Comparison of ENCODE assay signal across 32 mouse cellular contexts in genomic region chr6:48679701-48680100, GRCm38 (mm10). TPM values are rescaled to one million over a fixed set of nuclear protein-coding genes. Genes with fewer than 3 reads are reported as not detected.
DNase-seq lines count a peak whose midpoint lies in the region; ATAC-seq and TF ChIP-seq lines count a peak whose summit lies in the region.
"Had no signal": no experiment of that assay in that cellular context is flagged by ENCODE, and none has a peak within 500 bp of the region (broad histone marks: within the 10 kb centered on the region; RNA-seq: fewer than 3 reads in every experiment).

No protein-coding gene starts in this region.

- no peak overlapping the region for H3K4me2 ChIP-seq in kidney, embryonic 16.5 days (replicated peaks; ENCODE audit: low read depth, low read length)
- H3K4me2 ChIP-seq: embryonic facial prominence, embryonic 13.5 days; heart, embryonic 15.5 days; hindbrain, embryonic 14.5 days; kidney, embryonic 15.5 days; limb, embryonic 12.5 days; liver, embryonic 15.5 days; lung, embryonic 15.5 days; midbrain, embryonic 15.5 days; neural tube, embryonic 12.5 days had no signal

- DNase-seq in spleen, adult 2 months (ENCODE audit: low read depth in 1 of 2, low spot score in 2 of 2) = no peak
- DNase-seq in spleen, postnatal 4 days (ENCODE audit: low spot score in 2 of 2) = no peak
- DNase-seq in lung, adult 18-20 months = no peak
- DNase-seq: adrenal gland, adult 8-10 months; cerebellum, adult 11 months; cerebellum, adult 9-11 months; embryo, embryonic 11 days; forebrain, postnatal 0 days; kidney, adult 18-20 months; kidney, postnatal 36 days; right cerebral cortex, postnatal 25 days; spleen, adult 18-20 months; thymus, postnatal 14 days had no signal

- peaks cover 25% of the 10 kb centered on the region for H3K4me1 ChIP-seq in spleen, adult 2 months (ENCODE audit: control insufficient read depth, insufficient read depth, insufficient read length)
- peaks cover 4% of the 10 kb centered on the region; the same call in 1 of the 2 replicates for H3K4me1 ChIP-seq in small intestine, adult 2 months (ENCODE audit: control insufficient read depth, insufficient read depth, insufficient read length, low read length)
- no peaks in the 10 kb centered on the region; the same call in 1 of the 2 replicates for H3K4me1 ChIP-seq in kidney, embryonic 16.5 days (ENCODE audit: insufficient read depth, low read length)
- H3K4me1 ChIP-seq: embryonic facial prominence, embryonic 13.5 days; limb, embryonic 12.5 days; lung, embryonic 15.5 days; neural tube, embryonic 12.5 days had no signal

- H3K9ac ChIP-seq in kidney, embryonic 16.5 days (replicated peaks; ENCODE audit: low read length) = no peak overlapping the region
- H3K9ac ChIP-seq: embryonic facial prominence, embryonic 13.5 days; forebrain, postnatal 0 days; heart, embryonic 15.5 days; hindbrain, embryonic 14.5 days; kidney, embryonic 15.5 days; limb, embryonic 12.5 days; liver, embryonic 15.5 days; lung, embryonic 15.5 days; midbrain, embryonic 15.5 days; neural tube, embryonic 12.5 days had no signal

- 51% methylated on average over 6 of the region's 6 CpGs for WGBS in spleen, adult 2 months
- 81% methylated on average over 6 of the region's 6 CpGs for WGBS in small intestine, adult 2 months
- WGBS in kidney, embryonic 16.5 days = 76% methylated on average over 6 of the region's 6 CpGs

- no peaks in the 10 kb centered on the region for H3K27me3 ChIP-seq in spleen, adult 2 months (ENCODE audit: control insufficient read depth, insufficient read depth, low read length)
- no peaks in the 10 kb centered on the region for H3K27me3 ChIP-seq in small intestine, adult 2 months (ENCODE audit: control insufficient read depth, insufficient read depth, low read length)
- H3K27me3 ChIP-seq in kidney, embryonic 16.5 days (ENCODE audit: insufficient read depth, low read length) = no peaks in the 10 kb centered on the region
- H3K27me3 ChIP-seq: embryonic facial prominence, embryonic 13.5 days; heart, embryonic 15.5 days; kidney, embryonic 15.5 days; limb, embryonic 12.5 days; liver, embryonic 15.5 days; lung, embryonic 15.5 days; midbrain, embryonic 15.5 days; neural tube, embryonic 12.5 days had no signal

- H3K4me3 ChIP-seq in spleen, adult 2 months (ENCODE audit: extremely low read depth, insufficient read depth, insufficient read length) = no peak overlapping the region
- no peak overlapping the region for H3K4me3 ChIP-seq in small intestine, adult 2 months (ENCODE audit: low read depth, low read length)
- no peak overlapping the region for H3K4me3 ChIP-seq in kidney, embryonic 16.5 days (ENCODE audit: low read length)
- H3K4me3 ChIP-seq: embryonic facial prominence, embryonic 13.5 days; heart, embryonic 10.5 days; heart, embryonic 15.5 days; kidney, embryonic 15.5 days; layer of hippocampus, adult 2 months; left cerebral cortex, adult 2 months; limb, embryonic 12.5 days; liver, embryonic 15.5 days; lung, embryonic 15.5 days; midbrain, embryonic 10.5 days; midbrain, embryonic 15.5 days; neural tube, embryonic 12.5 days had no signal

- peak; percentile 19 for ATAC-seq in CD4-positive, CD25-positive, alpha-beta regulatory T cell, adult 4 months
- ATAC-seq in activated CD4-positive, CD25-positive, alpha-beta regulatory T cell, adult 4 months = peak; percentile 25
- ATAC-seq in kidney, embryonic 16.5 days (ENCODE audit: low FRiP score, low TSS enrichment) = no peak
- ATAC-seq: forebrain, postnatal 0 days; midbrain, embryonic 15.5 days had no signal

- TF ChIP-seq POLR2A in spleen, adult 2 months (IDR thresholded peaks at IDR 0.05; ENCODE audit: low read depth, low read length) = no peak
- no peak for TF ChIP-seq POLR2A in small intestine, adult 2 months (IDR thresholded peaks at IDR 0.05; ENCODE audit: low read depth, low read length)

- H3K27ac ChIP-seq in spleen, adult 2 months (ENCODE audit: insufficient read depth, low read length) = peak overlapping the region; percentile 74
- H3K27ac ChIP-seq in small intestine, adult 2 months (ENCODE audit: insufficient read depth, low read depth, low read length) = peak overlapping the region; percentile 43; the same call in 1 of the 2 replicates
- no peak overlapping the region for H3K27ac ChIP-seq in kidney, embryonic 16.5 days (ENCODE audit: low read length)
- H3K27ac ChIP-seq: embryonic facial prominence, embryonic 13.5 days; heart, embryonic 10.5 days; heart, embryonic 15.5 days; hindbrain, embryonic 14.5 days; kidney, embryonic 15.5 days; layer of hippocampus, adult 2 months; left cerebral cortex, adult 2 months; limb, embryonic 12.5 days; liver, embryonic 15.5 days; lung, embryonic 15.5 days; midbrain, embryonic 10.5 days; midbrain, embryonic 15.5 days; neural tube, embryonic 12.5 days had no signal

- TF ChIP-seq CTCF in spleen, adult 2 months (IDR thresholded peaks at IDR 0.05; ENCODE audit: extremely low read depth, insufficient read depth, insufficient read length, insufficient replicate concordance) = no peak
- TF ChIP-seq CTCF in small intestine, adult 2 months (IDR thresholded peaks at IDR 0.05; ENCODE audit: extremely low read depth, insufficient read length, insufficient replicate concordance, low read depth, low read length) = no peak

- no peaks in the 10 kb centered on the region for H3K9me3 ChIP-seq in kidney, embryonic 16.5 days (ENCODE audit: low read length)
- H3K9me3 ChIP-seq: embryonic facial prominence, embryonic 13.5 days; heart, embryonic 10.5 days; heart, embryonic 15.5 days; kidney, embryonic 15.5 days; limb, embryonic 12.5 days; liver, embryonic 15.5 days; lung, embryonic 15.5 days; midbrain, embryonic 10.5 days; midbrain, embryonic 15.5 days; neural tube, embryonic 12.5 days had no signal

- peaks cover 3% of the 10 kb centered on the region; the same call in 1 of the 2 replicates for H3K36me3 ChIP-seq in spleen, adult 2 months (ENCODE audit: control insufficient read depth, insufficient read depth, low read length)
- H3K36me3 ChIP-seq in small intestine, adult 2 months (ENCODE audit: control insufficient read depth, insufficient read depth, low read length) = peaks cover 5% of the 10 kb centered on the region; the same call in 1 of the 2 replicates
- 0 out of 2 replicates have a peak, but pooled peaks cover 5% of the 10 kb centered on the region for H3K36me3 ChIP-seq in kidney, embryonic 16.5 days (ENCODE audit: insufficient read depth, low read length)
- H3K36me3 ChIP-seq: embryonic facial prominence, embryonic 13.5 days; heart, embryonic 10.5 days; heart, embryonic 15.5 days; kidney, embryonic 15.5 days; limb, embryonic 12.5 days; liver, embryonic 15.5 days; lung, embryonic 15.5 days; midbrain, embryonic 10.5 days; midbrain, embryonic 15.5 days; neural tube, embryonic 12.5 days had no signal

RNA-seq across cellular contexts. Expression of gene Gimap9, which starts 3.8 kb away (rescaled TPM):
- 9.9 and 10.4 TPM in 2 replicates for polyA plus RNA-seq in spleen, adult 2 months (2012; rRNA removed)
- polyA plus RNA-seq in CD4-positive, CD25-positive, alpha-beta regulatory T cell, adult 4 months (2017; shearing (Covaris generic)) = 100 to 1,000 TPM; 302 to 342 TPM
- polyA plus RNA-seq in activated CD4-positive, CD25-positive, alpha-beta regulatory T cell, adult 4 months (2017; shearing (Covaris generic)) = 100 to 1,000 TPM; 237 to 239 TPM
- 0.27 and 0.62 TPM in 2 replicates for polyA plus RNA-seq in small intestine, adult 2 months (2012; rRNA removed)
- 12.7 and 14.8 TPM in 2 replicates for polyA plus RNA-seq in kidney, embryonic 16.5 days (2015; fragmentation: Nextera tagmentation; extraction: Ambion mirVana)

RNA-seq across cellular contexts. Expression of gene Gimap4, which starts 4.6 kb away (rescaled TPM):
- polyA plus RNA-seq in spleen, adult 2 months (2012; rRNA removed) = 66.3 and 73.5 TPM in 2 replicates
- polyA plus RNA-seq in CD4-positive, CD25-positive, alpha-beta regulatory T cell, adult 4 months (2017; shearing (Covaris generic)) = 1,000 to 10,000 TPM; 1,771 to 1,850 TPM
- 1,000 to 10,000 TPM; 1,705 to 1,816 TPM for polyA plus RNA-seq in activated CD4-positive, CD25-positive, alpha-beta regulatory T cell, adult 4 months (2017; shearing (Covaris generic))
- polyA plus RNA-seq in small intestine, adult 2 months (2012; rRNA removed) = 4.3 and 9.3 TPM in 2 replicates
- polyA plus RNA-seq in kidney, embryonic 16.5 days (2015; fragmentation: Nextera tagmentation; extraction: Ambion mirVana) = 84.6 and 86.0 TPM in 2 replicates

RNA-seq across cellular contexts. Expression of gene Gimap6, which starts 28.3 kb away (rescaled TPM):
- polyA plus RNA-seq in spleen, adult 2 months (2012; rRNA removed) = 50.8 and 54.3 TPM in 2 replicates
- polyA plus RNA-seq in CD4-positive, CD25-positive, alpha-beta regulatory T cell, adult 4 months (2017; shearing (Covaris generic)) = 1,000 to 10,000 TPM; 1,247 to 1,551 TPM
- polyA plus RNA-seq in activated CD4-positive, CD25-positive, alpha-beta regulatory T cell, adult 4 months (2017; shearing (Covaris generic)) = 100 to 1,000 TPM; 849 to 944 TPM
- 2.0 and 5.0 TPM in 2 replicates for polyA plus RNA-seq in small intestine, adult 2 months (2012; rRNA removed)
- 59.4 and 67.3 TPM in 2 replicates for polyA plus RNA-seq in kidney, embryonic 16.5 days (2015; fragmentation: Nextera tagmentation; extraction: Ambion mirVana)
- polyA plus RNA-seq: C2C12 had no signal

RNA-seq across cellular contexts. Expression of gene Gimap8, which starts 32.7 kb away (rescaled TPM):
- polyA plus RNA-seq in spleen, adult 2 months (2012; rRNA removed) = 20.1 and 22.2 TPM in 2 replicates
- polyA plus RNA-seq in CD4-positive, CD25-positive, alpha-beta regulatory T cell, adult 4 months (2017; shearing (Covaris generic)) = 100 to 1,000 TPM; 149 to 213 TPM
- 100 to 1,000 TPM in 1 of 2 experiments, 10 to 100 TPM in 1; 97.4 to 135 TPM for polyA plus RNA-seq in activated CD4-positive, CD25-positive, alpha-beta regulatory T cell, adult 4 months (2017; shearing (Covaris generic))
- 0.72 and 1.5 TPM in 2 replicates for polyA plus RNA-seq in small intestine, adult 2 months (2012; rRNA removed)
- 3.5 TPM in 2 replicates for polyA plus RNA-seq in kidney, embryonic 16.5 days (2015; fragmentation: Nextera tagmentation; extraction: Ambion mirVana)
- polyA plus RNA-seq: C2C12 had no signal

RNA-seq across cellular contexts. Expression of gene Gm28053, which starts 38.7 kb away (rescaled TPM):
- polyA plus RNA-seq in spleen, adult 2 months (2012; rRNA removed) = 0.43 and 0.82 TPM in 2 replicates
- 10 to 100 TPM; 62.5 to 69.5 TPM for polyA plus RNA-seq in CD4-positive, CD25-positive, alpha-beta regulatory T cell, adult 4 months (2017; shearing (Covaris generic))
- 10 to 100 TPM; 42.8 to 45.0 TPM for polyA plus RNA-seq in activated CD4-positive, CD25-positive, alpha-beta regulatory T cell, adult 4 months (2017; shearing (Covaris generic))
- not detected in 2 replicates for polyA plus RNA-seq in small intestine, adult 2 months (2012; rRNA removed)
- polyA plus RNA-seq in kidney, embryonic 16.5 days (2015; fragmentation: Nextera tagmentation; extraction: Ambion mirVana) = 1.4 and 2.4 TPM in 2 replicates
- polyA plus RNA-seq: C2C12; forebrain, postnatal 0 days; liver, adult 2 months; liver, embryonic 15.5 days; midbrain, embryonic 15.5 days had no signal

Comparison
In these comparisons a context has a peak if more than half of its experiments do, and no peak if none do; other contexts are left out.
1. RNA of gene Gimap9, which starts 3.8 kb away (polyA plus RNA-seq): 302 to 342 TPM in CD4-positive, CD25-positive, alpha-beta regulatory T cell, adult 4 months and 237 to 239 TPM in activated CD4-positive, CD25-positive, alpha-beta regulatory T cell, adult 4 months; 12.7 to 14.8 TPM in kidney, embryonic 16.5 days, 9.9 to 10.4 TPM in spleen, adult 2 months and 0.27 to 0.62 TPM in small intestine, adult 2 months; every median in the first group is over 10 times any median in the second.
2. RNA of gene Gimap4, which starts 4.6 kb away (polyA plus RNA-seq): 1,771 to 1,850 TPM in CD4-positive, CD25-positive, alpha-beta regulatory T cell, adult 4 months and 1,705 to 1,816 TPM in activated CD4-positive, CD25-positive, alpha-beta regulatory T cell, adult 4 months; 84.6 to 86.0 TPM in kidney, embryonic 16.5 days, 66.3 to 73.5 TPM in spleen, adult 2 months and 4.3 to 9.3 TPM in small intestine, adult 2 months; every median in the first group is over 10 times any median in the second.
3. RNA of gene Gimap6, which starts 28.3 kb away (polyA plus RNA-seq): 1,247 to 1,551 TPM in CD4-positive, CD25-positive, alpha-beta regulatory T cell, adult 4 months and 849 to 944 TPM in activated CD4-positive, CD25-positive, alpha-beta regulatory T cell, adult 4 months; 59.4 to 67.3 TPM in kidney, embryonic 16.5 days, 50.8 to 54.3 TPM in spleen, adult 2 months and 2.0 to 5.0 TPM in small intestine, adult 2 months; every median in the first group is over 10 times any median in the second.